Mouse (Mus musculus): ENCODE measurements around the gene Krt17. TPM values are rescaled to one million over a fixed set of nuclear protein-coding genes. Genes with fewer than 3 reads are reported as not detected.

The Krt17 gene
- not detected for polyA plus RNA-seq (2014; fragmentation: Illumina TruSeq; extraction: RNeasy Lipid Tissue Mini Kit (QIAGEN cat#74804); ENCODE audit: low read depth, low replicate concordance)

GRCm38 (mm10) chr11:100260514-100261234 is at the start of gene Krt17:
TSS of gene Krt17 (minus strand) at chr11:100261029.

GRCm38 (mm10) chr11:100269821-100270332 is 9.0 kb upstream of the Krt17 start, which contains the start of gene Krt42:
TSS of gene Krt42 (minus strand) at chr11:100269871.

GRCm38 (mm10) chr11:100248852-100249465 is 11.9 kb downstream of the Krt17 start, which contains the start of gene Krt16:
TSS of gene Krt16 (minus strand) at chr11:100248902.

GRCm38 (mm10) chr11:100207498-100207897 is 53.3 kb downstream of the Krt17 start, which contains the start of gene Krt14:
TSS of gene Krt14 (minus strand) at chr11:100207548.

Other genes starting within 250 kb of the Krt17 start
- gene Krt33a, start 244.8 kb downstream of the Krt17 start, polyA plus RNA-seq (2014; fragmentation: Illumina TruSeq; extraction: RNeasy Lipid Tissue Mini Kit (QIAGEN cat#74804); ENCODE audit: low read depth, low replicate concordance) = not detected
- not detected for gene Krt33b, start 231.2 kb downstream of the Krt17 start, polyA plus RNA-seq (2014; fragmentation: Illumina TruSeq; extraction: RNeasy Lipid Tissue Mini Kit (QIAGEN cat#74804); ENCODE audit: low read depth, low replicate concordance)
- not detected for gene Krt34, start 219.5 kb downstream of the Krt17 start, polyA plus RNA-seq (2014; fragmentation: Illumina TruSeq; extraction: RNeasy Lipid Tissue Mini Kit (QIAGEN cat#74804); ENCODE audit: low read depth, low replicate concordance)
- gene Krt31, start 210.5 kb downstream of the Krt17 start, polyA plus RNA-seq (2014; fragmentation: Illumina TruSeq; extraction: RNeasy Lipid Tissue Mini Kit (QIAGEN cat#74804); ENCODE audit: low read depth, low replicate concordance) = not detected
- not detected for gene Krt32, start 172.8 kb downstream of the Krt17 start, polyA plus RNA-seq (2014; fragmentation: Illumina TruSeq; extraction: RNeasy Lipid Tissue Mini Kit (QIAGEN cat#74804); ENCODE audit: low read depth, low replicate concordance)
- gene Krt35, start 164.8 kb downstream of the Krt17 start, polyA plus RNA-seq (2014; fragmentation: Illumina TruSeq; extraction: RNeasy Lipid Tissue Mini Kit (QIAGEN cat#74804); ENCODE audit: low read depth, low replicate concordance) = not detected
- not detected for gene Krt36, start 155.4 kb downstream of the Krt17 start, polyA plus RNA-seq (2014; fragmentation: Illumina TruSeq; extraction: RNeasy Lipid Tissue Mini Kit (QIAGEN cat#74804); ENCODE audit: low read depth, low replicate concordance)
- gene Krt13, start 139.5 kb downstream of the Krt17 start, polyA plus RNA-seq (2014; fragmentation: Illumina TruSeq; extraction: RNeasy Lipid Tissue Mini Kit (QIAGEN cat#74804); ENCODE audit: low read depth, low replicate concordance) = not detected
- gene Krt15, start 125.1 kb downstream of the Krt17 start, polyA plus RNA-seq (2014; fragmentation: Illumina TruSeq; extraction: RNeasy Lipid Tissue Mini Kit (QIAGEN cat#74804); ENCODE audit: low read depth, low replicate concordance) = not detected
- gene Krt19, start 112.4 kb downstream of the Krt17 start, polyA plus RNA-seq (2014; fragmentation: Illumina TruSeq; extraction: RNeasy Lipid Tissue Mini Kit (QIAGEN cat#74804); ENCODE audit: low read depth, low replicate concordance) = not detected
- gene Krt9, start 67.8 kb downstream of the Krt17 start, polyA plus RNA-seq (2014; fragmentation: Illumina TruSeq; extraction: RNeasy Lipid Tissue Mini Kit (QIAGEN cat#74804); ENCODE audit: low read depth, low replicate concordance) = not detected
- gene Krt14, start 53.5 kb downstream of the Krt17 start, polyA plus RNA-seq (2014; fragmentation: Illumina TruSeq; extraction: RNeasy Lipid Tissue Mini Kit (QIAGEN cat#74804); ENCODE audit: low read depth, low replicate concordance) = not detected
- not detected for gene Krt16, start 12.1 kb downstream of the Krt17 start, polyA plus RNA-seq (2014; fragmentation: Illumina TruSeq; extraction: RNeasy Lipid Tissue Mini Kit (QIAGEN cat#74804); ENCODE audit: low read depth, low replicate concordance)
- gene Krt42, start 8.8 kb upstream of the Krt17 start, polyA plus RNA-seq (2014; fragmentation: Illumina TruSeq; extraction: RNeasy Lipid Tissue Mini Kit (QIAGEN cat#74804); ENCODE audit: low read depth, low replicate concordance) = not detected
- gene Eif1, start 58.9 kb upstream of the Krt17 start, polyA plus RNA-seq (2014; fragmentation: Illumina TruSeq; extraction: RNeasy Lipid Tissue Mini Kit (QIAGEN cat#74804); ENCODE audit: low read depth, low replicate concordance) = 1,293 TPM
- gene Gast, start 73.4 kb upstream of the Krt17 start, polyA plus RNA-seq (2014; fragmentation: Illumina TruSeq; extraction: RNeasy Lipid Tissue Mini Kit (QIAGEN cat#74804); ENCODE audit: low read depth, low replicate concordance) = not detected
- 0.45 TPM for gene Hap1, start 95.1 kb upstream of the Krt17 start, polyA plus RNA-seq (2014; fragmentation: Illumina TruSeq; extraction: RNeasy Lipid Tissue Mini Kit (QIAGEN cat#74804); ENCODE audit: low read depth, low replicate concordance)
- gene Jup, start 136.7 kb upstream of the Krt17 start, polyA plus RNA-seq (2014; fragmentation: Illumina TruSeq; extraction: RNeasy Lipid Tissue Mini Kit (QIAGEN cat#74804); ENCODE audit: low read depth, low replicate concordance) = 1.7 TPM
- gene P3h4, start 153.8 kb upstream of the Krt17 start, polyA plus RNA-seq (2014; fragmentation: Illumina TruSeq; extraction: RNeasy Lipid Tissue Mini Kit (QIAGEN cat#74804); ENCODE audit: low read depth, low replicate concordance) = not detected
- not detected for gene Fkbp10, start 154.7 kb upstream of the Krt17 start, polyA plus RNA-seq (2014; fragmentation: Illumina TruSeq; extraction: RNeasy Lipid Tissue Mini Kit (QIAGEN cat#74804); ENCODE audit: low read depth, low replicate concordance)
- gene Nt5c3b, start 180.8 kb upstream of the Krt17 start, polyA plus RNA-seq (2014; fragmentation: Illumina TruSeq; extraction: RNeasy Lipid Tissue Mini Kit (QIAGEN cat#74804); ENCODE audit: low read depth, low replicate concordance) = 1.7 TPM
- not detected for gene Klhl10, start 180.9 kb upstream of the Krt17 start, polyA plus RNA-seq (2014; fragmentation: Illumina TruSeq; extraction: RNeasy Lipid Tissue Mini Kit (QIAGEN cat#74804); ENCODE audit: low read depth, low replicate concordance)
- 1.7 TPM for gene Klhl11, start 211.7 kb upstream of the Krt17 start, polyA plus RNA-seq (2014; fragmentation: Illumina TruSeq; extraction: RNeasy Lipid Tissue Mini Kit (QIAGEN cat#74804); ENCODE audit: low read depth, low replicate concordance)

Measured in liver, adult 10 weeks (tissue).